Comparison of ENCODE assay signal across 20 mouse cellular contexts in genomic region chr10:117097116-117097698, GRCm38 (mm10). TPM values are rescaled to one million over a fixed set of nuclear protein-coding genes. Genes with fewer than 3 reads are reported as not detected.
DNase-seq lines count a peak whose midpoint lies in the region; ATAC-seq and TF ChIP-seq lines count a peak whose summit lies in the region.
"Had no signal": no experiment of that assay in that cellular context is flagged by ENCODE, and none has a peak within 500 bp of the region (broad histone marks: within the 10 kb centered on the region; RNA-seq: fewer than 3 reads in every experiment).

No protein-coding gene starts in this region.

- no peaks in the 10 kb centered on the region for H3K9me3 ChIP-seq in kidney, embryonic 16.5 days (ENCODE audit: low read length)
- no peaks in the 10 kb centered on the region for H3K9me3 ChIP-seq in liver, embryonic 12.5 days (replicated peaks)
- H3K9me3 ChIP-seq: heart, embryonic 15.5 days; limb, embryonic 13.5 days had no signal

- H3K27ac ChIP-seq in kidney, embryonic 16.5 days (ENCODE audit: low read length), result no peak overlapping the region
- H3K27ac ChIP-seq in liver, embryonic 12.5 days, result peak overlapping the region; percentile 91
- no peak overlapping the region for H3K27ac ChIP-seq in thymus, adult 2 months (ENCODE audit: control insufficient read depth, insufficient read depth, low read length)
- H3K27ac ChIP-seq: heart, embryonic 15.5 days; hindbrain, embryonic 14.5 days; limb, embryonic 13.5 days had no signal

- H3K4me1 ChIP-seq in kidney, embryonic 16.5 days (ENCODE audit: insufficient read depth, low read length), result peaks cover 12% of the 10 kb centered on the region
- H3K4me1 ChIP-seq in liver, embryonic 12.5 days, result peaks cover 79% of the 10 kb centered on the region
- H3K4me1 ChIP-seq in thymus, adult 2 months (replicated peaks; ENCODE audit: control insufficient read depth, insufficient read depth, low read length), result no peaks in the 10 kb centered on the region

- peaks cover 4% of the 10 kb centered on the region; the same call in 1 of the 2 replicates for H3K36me3 ChIP-seq in kidney, embryonic 16.5 days (ENCODE audit: insufficient read depth, low read length)
- H3K36me3 ChIP-seq in liver, embryonic 12.5 days, result peaks cover 65% of the 10 kb centered on the region
- H3K36me3 ChIP-seq in thymus, adult 2 months (ENCODE audit: control insufficient read depth, insufficient read depth, low read length), result 0 out of 2 replicates have a peak, but pooled peaks cover 3% of the 10 kb centered on the region

- no peaks in the 10 kb centered on the region for H3K27me3 ChIP-seq in kidney, embryonic 16.5 days (ENCODE audit: insufficient read depth, low read length)
- no peaks in the 10 kb centered on the region for H3K27me3 ChIP-seq in liver, embryonic 12.5 days (replicated peaks)
- no peaks in the 10 kb centered on the region for H3K27me3 ChIP-seq in thymus, adult 2 months (ENCODE audit: control insufficient read depth, insufficient read depth, low read length)
- H3K27me3 ChIP-seq: heart, embryonic 15.5 days; limb, embryonic 13.5 days had no signal

- no peak for TF ChIP-seq CTCF in thymus, adult 2 months (IDR thresholded peaks at IDR 0.05; ENCODE audit: borderline replicate concordance, control insufficient read depth, extremely low read depth, insufficient read depth, low read length, poor library complexity)

- DNase-seq in kidney, postnatal 36 days, result no peak
- no peak for DNase-seq in cerebellum, postnatal 25 days
- no peak for DNase-seq in thymus, adult 2 months
- no peak for DNase-seq in thymus, postnatal 36 days
- DNase-seq: cerebellum, postnatal 14 days; gastrocnemius, postnatal 14 days; kidney, adult 2 months had no signal

- WGBS in kidney, embryonic 16.5 days, result 84% methylated on average over 2 of the region's 2 CpGs
- WGBS in liver, embryonic 12.5 days (ENCODE audit: insufficient replicate concordance), result 58% methylated on average over 2 of the region's 2 CpGs
- 95% methylated on average over 2 of the region's 2 CpGs for WGBS in thymus, adult 2 months

- no peak overlapping the region for H3K4me2 ChIP-seq in kidney, embryonic 16.5 days (replicated peaks; ENCODE audit: low read depth, low read length)
- H3K4me2 ChIP-seq in liver, embryonic 12.5 days, result peak overlapping the region; percentile 48; the same call in 1 of the 2 replicates
- H3K4me2 ChIP-seq: heart, embryonic 15.5 days; hindbrain, embryonic 14.5 days; limb, embryonic 13.5 days; midbrain, embryonic 11.5 days had no signal

- H3K4me3 ChIP-seq in kidney, embryonic 16.5 days (ENCODE audit: low read length), result no peak overlapping the region
- no peak overlapping the region for H3K4me3 ChIP-seq in liver, embryonic 12.5 days
- H3K4me3 ChIP-seq in thymus, adult 2 months (ENCODE audit: control insufficient read depth, insufficient read depth, low read length), result no peak overlapping the region
- H3K4me3 ChIP-seq: heart, embryonic 15.5 days; limb, embryonic 13.5 days had no signal

- no peak for TF ChIP-seq POLR2A in thymus, adult 2 months (IDR thresholded peaks at IDR 0.05; ENCODE audit: control insufficient read depth, extremely low read depth, insufficient read depth, low read length, poor library complexity)

- H3K9ac ChIP-seq in kidney, embryonic 16.5 days (replicated peaks; ENCODE audit: low read length), result no peak overlapping the region
- H3K9ac ChIP-seq in liver, embryonic 12.5 days, result peak overlapping the region; percentile 17
- H3K9ac ChIP-seq: heart, embryonic 15.5 days; hindbrain, embryonic 14.5 days; limb, embryonic 13.5 days had no signal

- 0 out of 2 replicates have a peak, but pooled peaks have one; percentile 59 for ATAC-seq in kidney, embryonic 16.5 days (ENCODE audit: low FRiP score, low TSS enrichment)
- peak; percentile 85 for ATAC-seq in common myeloid progenitor, adult 5-6 weeks (replicated peaks; ENCODE audit: low read depth, poor library complexity, severe bottlenecking)
- ATAC-seq in liver, embryonic 12.5 days, result peak; percentile 96
- ATAC-seq: activated CD4-positive, CD25-positive, alpha-beta regulatory T cell, adult 4 months; lung, postnatal 0 days had no signal

RNA-seq across cellular contexts. Expression of gene Cct2, which starts 33.6 kb away (rescaled TPM):
- polyA plus RNA-seq in kidney, embryonic 16.5 days (2015; fragmentation: Nextera tagmentation; extraction: Ambion mirVana), result 266 and 271 TPM in 2 replicates
- 664 and 671 TPM in 2 replicates for total RNA-seq in common myeloid progenitor, adult 5-6 weeks (2017)
- polyA plus RNA-seq in liver, embryonic 12.5 days (2016; fragmentation: Nextera tagmentation; extraction: Ambion mirVana), result 249 and 252 TPM in 2 replicates
- 130 and 139 TPM in 2 replicates for polyA plus RNA-seq in thymus, adult 2 months (2012; rRNA removed)

RNA-seq across cellular contexts. Expression of gene Frs2, which starts 51.1 kb away (rescaled TPM):
- polyA plus RNA-seq in kidney, embryonic 16.5 days (2015; fragmentation: Nextera tagmentation; extraction: Ambion mirVana), result 18.0 and 19.7 TPM in 2 replicates
- 17.5 and 24.8 TPM in 2 replicates for total RNA-seq in common myeloid progenitor, adult 5-6 weeks (2017)
- 11.3 and 13.3 TPM in 2 replicates for polyA plus RNA-seq in liver, embryonic 12.5 days (2016; fragmentation: Nextera tagmentation; extraction: Ambion mirVana)
- polyA plus RNA-seq in thymus, adult 2 months (2012; rRNA removed), result 19.8 and 21.1 TPM in 2 replicates

RNA-seq across cellular contexts. Expression of gene Lrrc10, which starts 52.1 kb away (rescaled TPM):
- polyA plus RNA-seq in kidney, embryonic 16.5 days (2015; fragmentation: Nextera tagmentation; extraction: Ambion mirVana), result not detected in 2 replicates
- not detected in 2 replicates for total RNA-seq in common myeloid progenitor, adult 5-6 weeks (2017)
- not detected in 2 replicates for polyA plus RNA-seq in liver, embryonic 12.5 days (2016; fragmentation: Nextera tagmentation; extraction: Ambion mirVana)
- polyA plus RNA-seq in thymus, adult 2 months (2012; rRNA removed), result 0.47 and 15.3 TPM in 2 replicates
- total RNA-seq: adrenal gland, postnatal 4 days; gastrocnemius, postnatal 14 days; neutrophil, adult 5-6 weeks had no signal
- polyA plus RNA-seq: activated CD4-positive, CD25-positive, alpha-beta regulatory T cell, adult 4 months; embryonic facial prominence, embryonic 11.5 days; frontal cortex, adult 2 months; hindbrain, embryonic 14.5 days; limb, embryonic 13.5 days; midbrain, embryonic 11.5 days had no signal
